Mouse (Mus musculus) small intestine, adult 2 months (tissue): ENCODE measurements around the gene Obscn. TPM values are rescaled to one million over a fixed set of nuclear protein-coding genes. Genes with fewer than 3 reads are reported as not detected.

Experiments used
- H3K27ac ChIP-seq: fragments of 200-500 bp; 2 replicates; pipeline ENCODE4 v1.5.1; 2012; ENCODE audit warnings: low read depth, low read length, control low read depth, inconsistent platforms; ENCODE audit not compliant: insufficient read depth
- H3K27me3 ChIP-seq: fragments of 200-500 bp; 2 replicates; pipeline ENCODE4 v1.6.1; 2012; ENCODE audit warnings: mild to moderate bottlenecking, moderate library complexity, low read length, inconsistent platforms; ENCODE audit not compliant: control insufficient read depth, insufficient read depth
- H3K36me3 ChIP-seq: fragments of 200-500 bp; 2 replicates; pipeline ENCODE4 v1.6.1; 2012; ENCODE audit warnings: mild to moderate bottlenecking, low read length, control low read depth, inconsistent platforms; ENCODE audit not compliant: control insufficient read depth, insufficient read depth
- H3K4me1 ChIP-seq: fragments of 200-500 bp; 2 replicates; pipeline ENCODE4 v1.6.1; 2012; ENCODE audit warnings: low read length, inconsistent platforms, mixed read lengths; ENCODE audit not compliant: control insufficient read depth, insufficient read depth, insufficient read length
- H3K4me3 ChIP-seq: fragments of 200-500 bp; 2 replicates; pipeline ENCODE4 v1.5.1; 2012; ENCODE audit warnings: low read depth, mild to moderate bottlenecking, control low read depth, inconsistent platforms, low read length, moderate library complexity
- CTCF ChIP-seq: fragments of 200-500 bp; IDR thresholded peaks from 2 replicates; pipeline ENCODE4 v1.5.1; 2012; ENCODE audit warnings: low read depth, mild to moderate bottlenecking, control low read depth, inconsistent platforms, low read length, moderate library complexity, mixed read lengths; ENCODE audit not compliant: insufficient replicate concordance, insufficient read length; ENCODE audit errors: extremely low read depth
- POLR2A ChIP-seq: fragments of 200-500 bp; IDR thresholded peaks from 2 replicates; pipeline ENCODE4 v1.6.1; 2012; ENCODE audit warnings: low read depth, mild to moderate bottlenecking, control low read depth, inconsistent platforms, low read length, moderate library complexity
- WGBS: fragments of 180-500 bp; shearing (Covaris S2); methylation state at CpG from one replicate; pipeline ENCODE4 v1.1.7; 2018; 5-methylcytosine and 5-hydroxymethylcytosine counted together
- polyA plus RNA-seq: library from polyadenylated mRNA; depleted of rRNA; stranded (reverse); fragments of >200 nt; gene quantifications from 2 replicates; pipeline ENCODE4 v1.2.3, GENCODE M21; 2012

Obscn gene
- polyA plus RNA-seq, 1 experiment, result 1.2 TPM

DNA sequence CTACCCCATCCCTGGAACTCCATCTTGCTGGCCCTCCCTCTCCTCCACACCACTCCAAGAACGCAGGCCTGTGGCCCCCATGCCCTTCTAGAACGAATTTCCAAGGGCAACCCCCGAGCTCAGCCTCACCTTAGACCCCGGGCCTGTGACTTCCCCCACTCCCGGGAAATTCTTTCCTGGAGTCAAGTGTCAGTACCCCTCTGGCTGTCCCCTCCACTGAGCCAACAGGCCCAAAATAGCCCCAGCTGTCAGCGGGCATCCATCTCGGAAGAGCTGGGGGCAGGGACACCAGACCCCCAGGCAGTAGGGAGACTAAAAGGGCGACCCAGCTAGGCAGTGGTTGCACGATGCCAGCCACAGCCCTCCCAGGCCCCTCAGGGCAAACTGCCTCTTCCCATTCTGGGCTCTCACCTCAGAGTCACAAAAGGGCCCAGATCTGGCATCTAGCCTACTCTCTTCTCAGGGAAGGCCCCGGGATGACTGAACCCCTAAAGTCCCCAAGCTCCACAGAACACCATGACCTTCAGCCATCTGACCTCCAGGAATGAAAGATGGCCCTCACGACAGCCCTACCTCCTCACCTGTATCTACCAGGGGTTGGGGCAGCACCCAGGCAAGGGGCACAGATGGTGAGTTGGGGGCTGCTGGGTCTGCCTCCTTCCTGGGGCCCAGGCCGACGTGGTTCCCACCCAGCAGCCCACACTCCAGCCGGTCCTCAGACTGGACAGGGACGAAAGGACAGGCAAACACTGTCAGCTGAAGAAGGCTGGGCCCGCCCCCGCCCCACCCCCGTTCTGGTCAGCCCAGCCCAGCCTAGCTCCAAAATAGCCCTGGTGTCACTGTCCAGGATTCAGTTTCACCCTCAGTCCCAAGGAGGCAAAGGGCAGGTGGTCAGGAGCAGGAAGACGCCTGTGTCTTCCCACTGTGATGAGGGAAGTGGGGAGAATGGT lies 2.6 kb upstream of the Obscn start:
- no peak for TF ChIP-seq POLR2A
- TF ChIP-seq CTCF, result no peak
- peaks cover 18% of the 10 kb centered on the region for H3K4me1 ChIP-seq
- no peak overlapping the region for H3K4me3 ChIP-seq
- peaks cover 29% of the 10 kb centered on the region for H3K27me3 ChIP-seq
- H3K27ac ChIP-seq, result no peak overlapping the region
- 75% methylated on average over 19 of the region's 19 CpGs for WGBS
- H3K36me3 ChIP-seq, result no peaks in the 10 kb centered on the region

DNA sequence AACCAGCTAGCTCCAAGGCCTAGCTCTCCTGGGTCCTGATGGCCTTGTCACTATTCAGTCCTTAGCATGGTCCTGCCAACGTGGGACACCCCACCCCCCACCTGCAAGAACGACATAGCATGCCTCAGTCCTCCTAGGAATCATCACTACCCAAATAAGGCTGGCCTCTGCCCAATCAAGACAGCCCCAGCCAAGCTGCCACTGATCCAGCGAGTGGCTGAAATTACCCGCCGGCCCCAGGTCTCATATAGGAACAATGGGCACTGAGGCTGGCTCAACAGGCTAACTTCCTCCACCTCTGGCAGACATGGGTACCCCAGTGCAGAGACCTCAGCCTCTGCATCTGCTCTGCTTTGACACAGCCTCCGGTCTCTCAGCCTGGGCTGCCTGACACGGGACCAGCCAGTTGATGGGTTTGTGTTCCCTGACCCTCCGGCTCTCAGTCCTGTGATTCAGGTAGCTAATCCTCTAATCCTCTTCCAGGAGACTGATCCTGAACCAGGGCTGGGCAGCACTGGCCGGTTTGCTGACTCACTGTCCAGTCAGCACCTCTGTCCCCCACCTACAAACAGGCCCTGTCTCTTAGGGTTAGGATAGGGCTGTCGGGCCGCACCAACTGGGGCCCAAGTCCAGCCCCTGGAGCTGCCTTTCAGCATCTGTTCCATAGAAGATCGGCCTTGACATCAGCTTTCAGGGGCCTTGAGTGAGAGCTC lies 948 bp upstream of the Obscn start:
- WGBS, result 86% methylated on average over 12 of the region's 12 CpGs
- peaks cover 29% of the 10 kb centered on the region for H3K27me3 ChIP-seq
- H3K36me3 ChIP-seq, result no peaks in the 10 kb centered on the region
- H3K4me1 ChIP-seq, result peaks cover 18% of the 10 kb centered on the region
- TF ChIP-seq POLR2A (no peak), CTCF (no peak)
- H3K4me3 ChIP-seq, result no peak overlapping the region
- H3K27ac ChIP-seq, result no peak overlapping the region

DNA sequence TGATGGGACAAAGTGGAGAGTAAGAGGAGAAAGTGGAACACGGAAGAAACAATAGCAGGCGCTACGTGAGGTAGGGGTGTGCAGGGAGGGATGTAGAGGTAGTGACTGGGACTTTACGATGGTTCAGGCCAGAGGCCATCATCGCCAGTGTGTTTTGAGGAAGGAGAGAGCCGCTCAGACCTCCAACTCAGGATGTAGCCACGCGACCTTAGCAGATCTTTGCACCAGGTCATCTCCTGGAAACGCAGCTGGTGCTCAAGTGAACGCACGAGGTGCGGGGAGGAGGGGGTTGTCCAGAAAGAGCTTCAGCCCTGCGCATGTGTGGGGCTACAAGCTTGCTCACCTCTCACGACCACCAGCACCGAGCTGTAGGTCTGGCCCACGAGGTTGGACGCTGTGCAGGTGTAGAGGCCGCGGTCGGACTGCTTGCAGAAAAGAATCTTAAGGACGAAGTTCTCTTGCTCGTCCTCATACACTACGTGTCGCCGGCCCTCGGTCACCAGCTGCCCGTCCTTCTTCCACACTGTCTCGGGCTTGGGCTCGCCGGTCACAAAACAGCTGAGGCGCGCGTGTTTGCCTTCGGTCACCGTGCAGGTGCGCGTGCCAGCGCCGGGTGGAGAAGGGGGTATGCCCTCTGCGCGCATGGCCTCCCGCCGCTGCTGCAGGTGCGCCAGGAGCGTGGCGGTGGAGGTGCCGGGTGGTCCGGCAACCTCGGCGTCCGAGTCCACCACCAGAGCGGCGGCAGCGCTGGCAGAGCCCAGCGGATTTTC lies 966 bp downstream of the Obscn start:
- peak overlapping the region; percentile 25 for H3K4me3 ChIP-seq
- TF ChIP-seq CTCF, result no peak
- no peak for TF ChIP-seq POLR2A
- peaks cover 29% of the 10 kb centered on the region for H3K27me3 ChIP-seq
- peaks cover 18% of the 10 kb centered on the region for H3K4me1 ChIP-seq
- H3K27ac ChIP-seq, result no peak overlapping the region
- 4% methylated on average over 55 of the region's 55 CpGs for WGBS
- H3K36me3 ChIP-seq, result no peaks in the 10 kb centered on the region

DNA sequence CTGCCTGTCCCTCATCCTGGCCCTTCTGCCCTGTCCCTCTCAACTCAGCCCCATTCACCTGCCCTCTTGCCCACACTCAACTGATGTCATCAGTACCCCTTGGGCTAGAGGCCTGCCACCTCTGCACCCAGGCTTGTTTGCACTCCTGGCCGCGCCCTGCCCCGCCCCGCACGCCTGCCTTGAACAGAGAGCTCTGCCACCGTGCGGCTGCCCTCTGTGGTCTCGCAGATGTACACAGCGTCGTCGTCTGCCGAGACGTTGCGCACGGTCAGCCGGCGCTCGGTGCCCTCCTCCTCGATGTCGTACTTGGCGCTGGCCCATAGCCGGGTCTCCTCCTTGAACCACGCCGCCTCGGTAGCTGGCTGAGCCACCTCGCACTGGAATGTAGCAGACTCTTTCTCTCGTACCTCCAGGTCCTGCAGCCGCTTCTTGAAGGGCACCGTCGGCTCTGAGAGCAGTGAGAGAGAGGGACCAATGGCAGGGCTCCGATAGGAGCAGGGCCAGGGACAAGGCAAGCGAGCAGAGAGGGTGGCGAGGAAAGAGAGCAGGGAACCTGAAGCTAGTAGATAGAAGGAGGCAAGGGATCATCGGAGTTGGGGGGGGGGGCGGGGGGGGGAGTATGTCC lies 1.7 kb downstream of the Obscn start:
- TF ChIP-seq POLR2A, result no peak
- no peak for TF ChIP-seq CTCF
- Histone ChIP-seq H3K27me3 (peaks cover 29% of the 10 kb centered on the region), H3K27ac (no peak overlapping the region), H3K36me3 (no peaks in the 10 kb centered on the region), H3K4me3 (peak overlapping the region; percentile 43), H3K4me1 (peaks cover 18% of the 10 kb centered on the region)
- WGBS, result 4% methylated on average over 34 of the region's 35 CpGs

DNA sequence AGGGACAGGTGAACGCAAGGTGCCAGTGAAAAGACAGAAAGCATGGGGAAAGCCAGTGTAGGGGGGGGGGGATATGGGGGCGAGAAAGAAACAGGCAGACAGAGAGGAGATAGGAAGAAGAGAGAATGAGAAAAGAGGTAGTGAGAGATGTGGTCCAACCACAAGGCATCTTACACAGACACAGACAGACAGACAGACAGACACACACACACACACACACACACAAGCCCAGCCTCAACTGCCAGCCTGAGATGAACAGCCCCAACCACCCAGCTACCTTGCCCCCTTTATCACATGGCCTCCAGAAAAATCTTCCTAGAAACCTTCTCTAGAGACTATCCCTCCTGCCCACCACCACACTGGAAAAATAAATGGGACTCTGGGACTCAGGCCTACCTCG lies 4.1 kb downstream of the Obscn start:
- peaks cover 29% of the 10 kb centered on the region for H3K27me3 ChIP-seq
- no peak for TF ChIP-seq CTCF
- TF ChIP-seq POLR2A, result no peak
- 73% methylated on average over 3 of the region's 3 CpGs for WGBS
- no peaks in the 10 kb centered on the region for H3K36me3 ChIP-seq
- peaks cover 18% of the 10 kb centered on the region for H3K4me1 ChIP-seq
- H3K27ac ChIP-seq, result no peak overlapping the region
- no peak overlapping the region for H3K4me3 ChIP-seq

DNA sequence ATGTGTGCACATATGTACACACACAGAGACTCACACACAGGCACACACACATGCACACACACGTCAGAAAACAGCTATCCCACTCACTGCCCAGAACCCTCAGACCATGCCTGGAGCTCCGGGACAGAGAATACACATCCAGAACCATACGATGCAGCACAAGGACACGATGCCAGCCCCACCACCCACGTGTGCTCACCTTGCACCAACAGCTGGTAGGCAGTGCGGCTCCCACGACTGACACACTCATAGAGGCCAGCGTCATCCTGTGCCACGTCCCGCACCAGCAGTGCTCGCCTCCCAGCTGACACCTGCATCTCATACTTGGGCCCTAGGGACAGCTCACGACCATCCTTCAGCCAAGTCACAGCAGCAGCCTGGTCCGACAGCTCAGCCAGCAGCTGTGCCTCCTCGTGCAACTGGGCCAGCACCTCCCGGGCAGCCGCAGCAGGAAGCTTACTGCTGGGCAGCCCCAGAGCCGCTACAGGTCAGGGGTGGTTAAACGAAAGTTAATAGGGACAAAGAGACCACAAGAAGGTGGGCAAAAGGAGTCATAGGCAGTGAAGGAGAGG lies 4.8 kb downstream of the Obscn start:
- Histone ChIP-seq H3K27ac (no peak overlapping the region), H3K27me3 (peaks cover 23% of the 10 kb centered on the region), H3K4me1 (peaks cover 18% of the 10 kb centered on the region), H3K36me3 (no peaks in the 10 kb centered on the region), H3K4me3 (no peak overlapping the region)
- WGBS, result 68% methylated on average over 18 of the region's 18 CpGs
- no peak for TF ChIP-seq POLR2A
- no peak for TF ChIP-seq CTCF
